Mouse (Mus musculus) heart, embryonic 11.5 days (tissue): Measurements from ENCODE around the gene Capn11. TPM values are rescaled to one million over a fixed set of nuclear protein-coding genes. Genes with fewer than 3 reads are reported as not detected.

ENCODE experiments used
- ATAC-seq: fragments of 200-750 bp; cut with Nextera tagmentation; replicated peaks from 2 replicates; pipeline ENCODE4 v1.8.0; 2017; ENCODE audit warnings: moderate library complexity; ENCODE audit not compliant: insufficient number of reproducible peaks, low FRiP score, low TSS enrichment
- H3K27ac ChIP-seq: fragments of 300-500 bp; sonication (generic); 2 replicates; pipeline ENCODE4 v1.5.1; 2014; ENCODE audit warnings: mild to moderate bottlenecking, low read depth, low read length
- H3K27me3 ChIP-seq: fragments of 300-500 bp; sonication (generic); 2 replicates; pipeline ENCODE4 v1.6.1; 2014; ENCODE audit warnings: mild to moderate bottlenecking, low read length, mixed read lengths; ENCODE audit not compliant: control insufficient read depth, insufficient read depth
- H3K36me3 ChIP-seq: fragments of 300-500 bp; sonication (generic); 2 replicates; pipeline ENCODE4 v1.6.1; 2014; ENCODE audit warnings: mild to moderate bottlenecking, low read length, moderate library complexity, mixed read lengths; ENCODE audit not compliant: control insufficient read depth, insufficient read depth
- H3K4me1 ChIP-seq: fragments of 300-500 bp; sonication (generic); 2 replicates; pipeline ENCODE4 v1.6.1; 2014; ENCODE audit warnings: low read length; ENCODE audit not compliant: control insufficient read depth, insufficient read depth
- H3K4me2 ChIP-seq: fragments of 300-500 bp; sonication (generic); 2 replicates; pipeline ENCODE4 v1.6.1; 2014; ENCODE audit warnings: mild to moderate bottlenecking, moderate library complexity
- H3K4me3 ChIP-seq: fragments of 300-500 bp; sonication (generic); 2 replicates; pipeline ENCODE4 v1.5.1; 2014; ENCODE audit warnings: low read depth, low read length
- H3K9ac ChIP-seq: fragments of 300-500 bp; sonication (generic); 2 replicates; pipeline ENCODE4 v1.6.1; 2014; ENCODE audit warnings: mild to moderate bottlenecking, low read depth, low read length, moderate library complexity
- H3K9me3 ChIP-seq: fragments of 300-500 bp; sonication (generic); replicated peaks from 2 replicates; pipeline ENCODE4 v1.6.1; 2016; ENCODE audit warnings: low read length; ENCODE audit not compliant: control insufficient read depth
- whole genome bisulfite sequencing: fragments of 180-500 bp; shearing (Covaris S2); extraction: QIAGEN DNeasy Blood & Tissue Kit; methylation state at CpG from one replicate; pipeline ENCODE4 v1.1.7; 2014; ENCODE audit not compliant: insufficient replicate concordance; 5-methylcytosine and 5-hydroxymethylcytosine counted together
- polyA plus RNA-seq: library from polyadenylated mRNA; unstranded; fragments of >200 nt; fragmentation: Nextera tagmentation; extraction: Ambion mirVana; gene quantifications from 2 replicates; pipeline ENCODE4 v1.2.1, GENCODE M21; 2014

Gene Capn11
- polyA plus RNA-seq, 1 experiment from 2014 or later = 0.52 TPM

GRCm38 (mm10) chr17:45589236-45589635 is 69.9 kb downstream of the Capn11 start:
- H3K36me3 ChIP-seq = 0 out of 2 replicates have a peak, but pooled peaks cover 5% of the 10 kb centered on the region
- peaks cover 2% of the 10 kb centered on the region for H3K27me3 ChIP-seq
- no peaks in the 10 kb centered on the region for H3K9me3 ChIP-seq
- WGBS = 98% methylated on average over 7 of the region's 7 CpGs
- no peak overlapping the region for H3K4me3 ChIP-seq
- H3K4me2 ChIP-seq = no peak overlapping the region
- peaks cover 51% of the 10 kb centered on the region for H3K4me1 ChIP-seq
- ATAC-seq = no peak
- H3K27ac ChIP-seq = no peak overlapping the region
- H3K9ac ChIP-seq = no peak overlapping the region

GRCm38 (mm10) chr17:45588370-45588769 is 70.8 kb downstream of the Capn11 start:
- WGBS = 91% methylated on average over 7 of the region's 7 CpGs
- H3K9ac ChIP-seq = no peak overlapping the region
- H3K4me1 ChIP-seq = peaks cover 50% of the 10 kb centered on the region
- H3K9me3 ChIP-seq = no peaks in the 10 kb centered on the region
- H3K4me2 ChIP-seq = no peak overlapping the region
- no peak overlapping the region for H3K4me3 ChIP-seq
- H3K27ac ChIP-seq = no peak overlapping the region
- 0 out of 2 replicates have a peak, but pooled peaks cover 5% of the 10 kb centered on the region for H3K36me3 ChIP-seq
- no peaks in the 10 kb centered on the region for H3K27me3 ChIP-seq
- ATAC-seq = no peak

GRCm38 (mm10) chr17:45586449-45586837 is 72.7 kb downstream of the Capn11 start:
- H3K27ac ChIP-seq = no peak overlapping the region
- 0 out of 2 replicates have a peak, but pooled peaks cover 5% of the 10 kb centered on the region for H3K36me3 ChIP-seq
- no peak overlapping the region for H3K9ac ChIP-seq
- ATAC-seq = no peak
- H3K4me3 ChIP-seq = no peak overlapping the region
- H3K27me3 ChIP-seq = no peaks in the 10 kb centered on the region
- H3K4me2 ChIP-seq = no peak overlapping the region
- peaks cover 34% of the 10 kb centered on the region for H3K4me1 ChIP-seq
- 93% methylated on average over 3 of the region's 3 CpGs for WGBS
- H3K9me3 ChIP-seq = no peaks in the 10 kb centered on the region

- H3K36me3 ChIP-seq = 0 out of 2 replicates have a peak, but pooled peaks cover 5% of the 10 kb centered on the region
- H3K27ac ChIP-seq = peak overlapping the region; percentile 91
- peaks cover 37% of the 10 kb centered on the region for H3K4me1 ChIP-seq
- ATAC-seq = no peak
- 56% methylated on average over 23 of the region's 23 CpGs for WGBS
- no peak overlapping the region for H3K4me3 ChIP-seq
- H3K4me2 ChIP-seq = peak overlapping the region; percentile 27
- H3K9ac ChIP-seq = peak overlapping the region; percentile 34; the same call in 1 of the 2 replicates
- H3K27me3 ChIP-seq = no peaks in the 10 kb centered on the region
- no peaks in the 10 kb centered on the region for H3K9me3 ChIP-seq
Observed at GRCm38 (mm10) chr17:45585725-45586448, 73.2 kb downstream of the Capn11 start.

GRCm38 (mm10) chr17:45584939-45585678 is 74.0 kb downstream of the Capn11 start:
- no peaks in the 10 kb centered on the region for H3K9me3 ChIP-seq
- peak overlapping the region; percentile 60 for H3K9ac ChIP-seq
- 0 out of 2 replicates have a peak, but pooled peaks cover 5% of the 10 kb centered on the region for H3K36me3 ChIP-seq
- peak overlapping the region; percentile 91 for H3K27ac ChIP-seq
- H3K4me1 ChIP-seq = peaks cover 38% of the 10 kb centered on the region
- peak; percentile 55 for ATAC-seq
- peak overlapping the region; percentile 45 for H3K4me2 ChIP-seq
- 0 out of 2 replicates have a peak overlapping the region, but pooled peaks have one; percentile 2 for H3K4me3 ChIP-seq
- WGBS = 10% methylated on average over 14 of the region's 14 CpGs
- no peaks in the 10 kb centered on the region for H3K27me3 ChIP-seq

- H3K27me3 ChIP-seq = no peaks in the 10 kb centered on the region
- H3K9me3 ChIP-seq = no peaks in the 10 kb centered on the region
- H3K27ac ChIP-seq = peak overlapping the region; percentile 91
- peak; percentile 49 for ATAC-seq
- H3K4me2 ChIP-seq = peak overlapping the region; percentile 45
- H3K36me3 ChIP-seq = 0 out of 2 replicates have a peak, but pooled peaks cover 5% of the 10 kb centered on the region
- H3K4me3 ChIP-seq = no peak overlapping the region
- peaks cover 38% of the 10 kb centered on the region for H3K4me1 ChIP-seq
- peak overlapping the region; percentile 60 for H3K9ac ChIP-seq
- 29% methylated on average over 12 of the region's 12 CpGs for WGBS
Observed at GRCm38 (mm10) chr17:45584096-45584896, 74.8 kb downstream of the Capn11 start.

GRCm38 (mm10) chr17:45582715-45583355 is 76.3 kb downstream of the Capn11 start:
- ATAC-seq = no peak
- WGBS = 69% methylated on average over 6 of the region's 6 CpGs
- Histone ChIP-seq H3K27ac (no peak overlapping the region), H3K4me1 (peaks cover 42% of the 10 kb centered on the region), H3K36me3 (0 out of 2 replicates have a peak, but pooled peaks cover 2% of the 10 kb centered on the region), H3K9ac (no peak overlapping the region), H3K4me3 (no peak overlapping the region), H3K9me3 (no peaks in the 10 kb centered on the region), H3K27me3 (no peaks in the 10 kb centered on the region), H3K4me2 (no peak overlapping the region)

GRCm38 (mm10) chr17:45582188-45582587 is 76.9 kb downstream of the Capn11 start:
- H3K27ac ChIP-seq = no peak overlapping the region
- no peak overlapping the region for H3K4me3 ChIP-seq
- H3K27me3 ChIP-seq = no peaks in the 10 kb centered on the region
- 74% methylated on average over 6 of the region's 6 CpGs for WGBS
- no peak overlapping the region for H3K9ac ChIP-seq
- ATAC-seq = no peak
- H3K36me3 ChIP-seq = 0 out of 2 replicates have a peak, but pooled peaks cover 2% of the 10 kb centered on the region
- no peaks in the 10 kb centered on the region for H3K9me3 ChIP-seq
- peaks cover 42% of the 10 kb centered on the region for H3K4me1 ChIP-seq
- H3K4me2 ChIP-seq = no peak overlapping the region
